Mouse (Mus musculus) liver, embryonic 14 days (tissue): ENCODE measurements around the gene Olfr1043. TPM values are rescaled to one million over a fixed set of nuclear protein-coding genes. Genes with fewer than 3 reads are reported as not detected.

ENCODE experiments used
- polyA plus RNA-seq: library from polyadenylated mRNA; depleted of rRNA; stranded (reverse); fragments of >200 nt; gene quantifications from 2 replicates; pipeline ENCODE4 v1.2.3, GENCODE M21; 2012; rRNA removed

Gene Olfr1043
- not detected in 2 replicates for polyA plus RNA-seq

DNA sequence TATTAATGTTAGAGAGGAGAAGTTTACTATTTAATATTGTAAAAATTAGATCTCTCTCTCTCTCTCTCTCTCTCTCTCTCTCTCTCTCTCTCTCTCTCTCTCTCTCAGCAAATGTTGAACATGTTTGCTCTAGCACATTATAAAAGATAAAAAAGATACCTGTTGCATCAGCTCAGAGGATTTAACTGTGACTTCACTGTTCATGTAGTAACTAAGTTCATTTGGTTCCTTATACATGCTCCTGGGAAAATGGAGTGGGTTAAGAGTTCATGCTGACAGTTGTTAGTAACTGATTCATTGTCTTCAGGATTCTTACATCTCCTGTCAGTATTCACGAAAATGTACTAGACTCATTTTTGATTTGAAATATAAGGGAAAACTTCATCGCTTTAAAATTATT lies at the start of gene Olfr1043:
TSS of gene Olfr1043 (minus strand) at position 101 of the 400 bp plus-strand sequence.

DNA sequence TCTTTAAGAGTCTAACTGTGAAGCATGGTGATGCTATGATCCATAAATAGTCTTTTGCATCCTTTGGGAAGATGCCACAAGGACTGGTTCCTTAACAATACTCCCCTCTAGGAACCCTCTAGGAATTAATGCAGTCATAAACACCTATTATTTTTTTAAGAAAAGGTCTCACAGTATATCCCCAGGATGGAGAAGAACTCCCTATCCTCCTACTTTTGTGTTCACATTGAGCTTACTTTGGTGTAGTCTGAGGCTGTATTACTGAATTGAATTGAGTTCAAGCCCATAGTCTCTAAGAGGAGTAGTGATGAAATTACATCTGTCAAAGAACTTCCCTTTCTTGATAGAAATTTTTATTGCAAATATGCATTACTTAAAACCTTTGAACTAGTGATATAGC lies 35.6 kb upstream of the Olfr1043 start, which contains the start of gene Olfr1045:
TSS of gene Olfr1045 (minus strand) at position 101 of the 400 bp plus-strand sequence.

DNA sequence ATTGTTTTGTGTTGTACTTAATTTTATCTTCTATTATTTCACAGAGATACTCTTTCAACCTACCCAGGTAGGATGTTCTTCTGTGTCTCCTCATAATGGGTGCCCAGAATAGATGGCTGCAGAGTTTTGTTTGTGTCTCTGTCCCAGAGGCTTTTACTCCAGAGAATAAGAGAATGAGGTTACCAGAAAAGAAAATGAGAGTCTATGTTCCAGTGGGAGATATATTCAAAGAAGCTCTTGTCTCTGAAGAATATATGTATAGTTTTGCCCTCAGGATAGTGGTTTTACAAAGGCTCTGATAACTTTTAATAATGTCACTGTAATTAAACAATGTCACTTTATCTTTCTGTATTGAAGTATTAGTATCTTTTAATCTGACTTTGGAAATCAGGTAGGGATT lies 18.3 kb upstream of the Olfr1043 start, which contains the start of gene Olfr52:
TSS of gene Olfr52 (minus strand) at position 101 of the 400 bp plus-strand sequence.

DNA sequence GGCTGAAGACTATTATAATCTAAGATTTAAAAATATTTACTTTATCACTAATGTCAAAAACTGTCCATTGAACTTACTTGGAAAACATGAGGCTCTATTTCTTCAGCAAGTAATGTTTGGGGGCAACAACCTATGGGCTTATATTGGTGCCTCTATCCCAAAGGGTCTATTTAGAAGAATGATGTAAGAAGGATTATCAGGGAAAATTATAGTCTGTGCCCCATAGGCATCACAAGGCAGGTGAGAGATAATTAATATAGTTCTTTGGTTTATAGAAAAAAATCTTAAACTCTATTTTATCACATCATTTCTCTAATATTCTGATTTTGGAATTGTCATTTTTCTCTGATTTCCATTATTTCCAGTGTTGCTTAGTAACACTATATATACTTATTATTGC lies 10.4 kb upstream of the Olfr1043 start, which contains the start of gene Olfr1044:
TSS of gene Olfr1044 (minus strand) at position 101 of the 400 bp plus-strand sequence.

DNA sequence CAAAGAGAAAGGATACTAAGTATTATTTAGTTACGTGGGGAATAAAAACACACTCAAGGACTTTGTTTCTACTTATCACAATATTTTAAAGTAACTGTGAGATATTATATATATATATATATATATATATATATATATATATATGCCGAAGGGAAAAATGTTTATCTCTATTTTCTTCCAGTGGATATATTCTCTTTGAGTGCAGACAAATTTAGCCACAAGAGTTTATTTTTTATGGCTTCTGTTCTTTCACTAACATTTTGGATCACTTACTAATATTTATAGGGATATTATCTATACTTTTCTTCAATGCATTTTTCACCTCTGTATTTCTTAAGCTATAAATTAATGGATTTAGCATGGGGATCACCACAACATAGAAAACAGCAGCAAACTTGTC lies 5.6 kb downstream of the Olfr1043 start, which contains the start of gene Olfr1042:
TSS of gene Olfr1042 (minus strand) at position 101 of the 400 bp plus-strand sequence.

DNA sequence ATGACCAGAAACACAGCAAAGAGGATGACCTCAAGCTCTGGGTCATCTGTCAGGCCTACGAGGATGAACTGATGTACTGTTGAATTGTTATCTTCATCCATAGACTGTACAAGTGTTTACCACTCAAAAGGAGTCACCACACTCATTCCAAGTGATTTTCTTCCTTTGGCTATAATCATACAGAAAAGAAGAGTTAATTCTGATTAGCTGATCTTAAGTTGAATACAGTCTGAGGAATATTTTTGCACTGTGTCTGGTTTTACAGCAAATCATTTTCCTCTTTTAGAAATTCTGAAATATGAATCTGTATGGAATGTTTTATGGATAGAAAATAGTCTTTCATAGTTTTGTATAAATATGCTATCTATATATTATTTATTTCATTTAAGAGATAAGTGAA lies 20.7 kb downstream of the Olfr1043 start, which contains the start of gene Olfr1040:
TSS of gene Olfr1040 (minus strand) at position 101 of the 400 bp plus-strand sequence.

DNA sequence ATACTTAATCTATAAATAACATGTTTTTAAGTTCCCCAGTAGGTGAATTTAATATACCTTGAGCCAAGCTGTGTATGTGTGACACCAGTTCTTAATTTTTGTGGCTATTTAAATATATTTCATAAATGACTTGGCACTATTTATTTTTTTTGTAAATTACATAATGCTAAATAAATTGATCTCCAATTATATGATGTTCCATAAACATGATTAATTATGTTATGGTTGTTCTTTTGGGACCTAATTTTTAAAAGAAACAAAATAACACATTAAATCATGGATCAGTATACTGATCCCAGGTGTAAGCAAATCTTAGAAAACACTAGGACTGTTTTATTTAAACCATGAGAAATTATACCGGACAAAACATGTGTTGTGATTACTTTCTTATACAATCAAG lies 31.5 kb downstream of the Olfr1043 start, which contains the start of gene Olfr1039:
TSS of gene Olfr1039 (minus strand) at position 101 of the 400 bp plus-strand sequence.

Other genes starting within 250 kb of the Olfr1043 start
- not detected in 2 replicates for gene Olfr1026, start 246.0 kb downstream of the Olfr1043 start, polyA plus RNA-seq
- under 0.01 TPM in 1 of 2 replicates, not detected in the other for gene Olfr1028, start 217.1 kb downstream of the Olfr1043 start, polyA plus RNA-seq
- gene Olfr1029, start 193.6 kb downstream of the Olfr1043 start, polyA plus RNA-seq: not detected in 2 replicates
- gene Olfr1030, start 188.2 kb downstream of the Olfr1043 start, polyA plus RNA-seq: not detected in 2 replicates
- not detected in 2 replicates for gene Olfr1031, start 177.2 kb downstream of the Olfr1043 start, polyA plus RNA-seq
- not detected in 2 replicates for gene Olfr1032, start 162.0 kb downstream of the Olfr1043 start, polyA plus RNA-seq
- gene Olfr1033, start 146.9 kb downstream of the Olfr1043 start, polyA plus RNA-seq: 0.28 and 0.37 TPM in 2 replicates
- gene Olfr1034, start 121.7 kb downstream of the Olfr1043 start, polyA plus RNA-seq: 0.06 and 0.09 TPM in 2 replicates
- gene Olfr1036, start 93.5 kb downstream of the Olfr1043 start, polyA plus RNA-seq: not detected in 2 replicates
- not detected in 2 replicates for gene Olfr1037, start 80.1 kb downstream of the Olfr1043 start, polyA plus RNA-seq
- gene Olfr1039, start 31.6 kb downstream of the Olfr1043 start, polyA plus RNA-seq: not detected in 2 replicates
- gene Olfr1040, start 20.8 kb downstream of the Olfr1043 start, polyA plus RNA-seq: not detected in 2 replicates
- not detected in 2 replicates for gene Olfr1042, start 5.7 kb downstream of the Olfr1043 start, polyA plus RNA-seq
- gene Olfr1044, start 10.3 kb upstream of the Olfr1043 start, polyA plus RNA-seq: not detected in 2 replicates
- not detected in 2 replicates for gene Olfr52, start 18.2 kb upstream of the Olfr1043 start, polyA plus RNA-seq
- gene Olfr1045, start 35.5 kb upstream of the Olfr1043 start, polyA plus RNA-seq: not detected in 2 replicates
- gene Olfr1046, start 51.8 kb upstream of the Olfr1043 start, polyA plus RNA-seq: not detected in 2 replicates
- not detected in 2 replicates for gene Olfr1047, start 63.9 kb upstream of the Olfr1043 start, polyA plus RNA-seq
- gene Olfr1048, start 72.8 kb upstream of the Olfr1043 start, polyA plus RNA-seq: not detected in 2 replicates
- gene Olfr1049, start 90.8 kb upstream of the Olfr1043 start, polyA plus RNA-seq: not detected in 2 replicates
- gene Olfr1051, start 111.6 kb upstream of the Olfr1043 start, polyA plus RNA-seq: not detected in 2 replicates
- not detected in 2 replicates for gene Olfr1052, start 124.9 kb upstream of the Olfr1043 start, polyA plus RNA-seq
- not detected in 2 replicates for gene Olfr1053, start 147.8 kb upstream of the Olfr1043 start, polyA plus RNA-seq
- gene Olfr1054, start 167.9 kb upstream of the Olfr1043 start, polyA plus RNA-seq: not detected in 2 replicates
- gene Olfr1055, start 182.8 kb upstream of the Olfr1043 start, polyA plus RNA-seq: not detected in 2 replicates
- gene Olfr1056, start 194.9 kb upstream of the Olfr1043 start, polyA plus RNA-seq: not detected in 2 replicates
- gene Olfr1057, start 210.9 kb upstream of the Olfr1043 start, polyA plus RNA-seq: not detected in 2 replicates
- gene Olfr1058, start 221.0 kb upstream of the Olfr1043 start, polyA plus RNA-seq: not detected in 2 replicates
- gene Olfr1061, start 246.5 kb upstream of the Olfr1043 start, polyA plus RNA-seq: not detected in 2 replicates